Mouse (Mus musculus) brain, embryonic 14.5 days (tissue): ENCODE results near the gene Gpr142. TPM values are rescaled to one million over a fixed set of nuclear protein-coding genes. Genes with fewer than 3 reads are reported as not detected.
A peak's percentile ranks its signal among the peaks of the same experiment; 100 is the strongest.

ENCODE experiments used
- DNase-seq: peaks from one replicate; pipeline ENCODE4 v3.0.0-alpha.2; 2011; ENCODE audit warnings: low read depth
- CTCF ChIP-seq: fragments of 200-500 bp; IDR thresholded peaks from 2 replicates; pipeline ENCODE4 v1.5.1; 2012; ENCODE audit warnings: inconsistent platforms, mild to moderate bottlenecking, moderate library complexity, borderline replicate concordance; ENCODE audit not compliant: insufficient read depth, insufficient read length; ENCODE audit errors: extremely low read depth
- POLR2A ChIP-seq: fragments of 200-500 bp; IDR thresholded peaks from 2 replicates; pipeline ENCODE4 v1.6.1; 2012; ENCODE audit warnings: mild to moderate bottlenecking, inconsistent platforms, borderline replicate concordance; ENCODE audit not compliant: poor library complexity, insufficient read depth, insufficient read length, severe bottlenecking; ENCODE audit errors: extremely low read depth
- polyA plus RNA-seq: library from polyadenylated mRNA; depleted of rRNA; stranded (reverse); fragments of >200 nt; gene quantifications from 2 replicates; pipeline ENCODE4 v1.2.3, GENCODE M21; 2012

Gene Gpr142
- polyA plus RNA-seq, 1 experiment: 0.07 TPM

- DNase-seq: no peak
- TF ChIP-seq CTCF (no peak), POLR2A (no peak)
These were observed 24.5 kb downstream of the Gpr142 start for GRCm38 (mm10) chr11:114823199-114823725.

- no peak for DNase-seq
- TF ChIP-seq POLR2A (no peak), CTCF (no peak)
These were observed 28.0 kb downstream of the Gpr142 start for GRCm38 (mm10) chr11:114826686-114827085.

DNA sequence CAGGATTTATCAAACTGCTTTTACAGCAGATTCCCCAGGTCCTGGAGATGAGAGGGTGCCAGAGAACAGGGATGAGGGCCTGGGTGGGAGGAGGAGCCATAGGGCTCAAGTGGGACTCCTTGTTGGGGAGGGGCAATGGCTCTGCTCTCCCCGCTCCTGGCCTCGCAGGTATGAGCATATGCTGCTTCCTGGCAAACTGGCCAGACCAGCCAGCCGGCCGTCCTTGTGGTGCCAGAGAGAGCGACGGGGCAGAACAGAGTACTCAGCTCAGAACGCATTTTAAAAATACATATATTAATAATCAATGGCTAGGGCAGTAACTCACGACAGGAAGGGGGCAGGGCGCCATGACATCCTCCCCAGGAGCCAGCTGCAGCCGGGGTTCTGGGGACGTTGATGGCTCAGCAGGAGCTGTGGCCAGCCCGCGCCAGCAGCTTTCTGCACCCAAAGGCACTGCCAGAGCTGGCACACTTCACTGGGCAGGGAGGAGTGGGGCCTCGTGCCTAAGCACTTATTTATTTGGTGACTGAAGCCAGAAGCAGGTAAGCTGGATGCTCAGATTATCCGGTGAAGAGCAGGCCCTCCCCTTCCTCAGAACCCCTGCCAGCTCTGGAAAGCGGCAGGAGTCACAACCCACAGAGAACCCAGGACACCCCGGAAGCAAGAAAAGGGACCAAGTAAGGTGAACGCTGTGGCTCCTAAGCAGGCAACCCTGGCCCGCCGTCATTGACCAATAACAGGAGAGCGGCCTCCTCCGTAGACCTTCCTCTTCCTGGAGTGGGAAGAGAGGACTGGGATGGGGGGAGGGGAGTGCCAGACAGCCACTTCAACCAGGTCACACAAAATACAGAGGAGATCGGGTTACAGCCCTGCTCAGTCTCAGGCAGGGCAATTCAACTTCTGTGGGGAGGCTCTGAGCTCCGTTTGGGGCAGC lies 31.0 kb downstream of the Gpr142 start:
- no peak for TF ChIP-seq POLR2A
- TF ChIP-seq CTCF: no peak
- DNase-seq: peak; percentile 72

DNA sequence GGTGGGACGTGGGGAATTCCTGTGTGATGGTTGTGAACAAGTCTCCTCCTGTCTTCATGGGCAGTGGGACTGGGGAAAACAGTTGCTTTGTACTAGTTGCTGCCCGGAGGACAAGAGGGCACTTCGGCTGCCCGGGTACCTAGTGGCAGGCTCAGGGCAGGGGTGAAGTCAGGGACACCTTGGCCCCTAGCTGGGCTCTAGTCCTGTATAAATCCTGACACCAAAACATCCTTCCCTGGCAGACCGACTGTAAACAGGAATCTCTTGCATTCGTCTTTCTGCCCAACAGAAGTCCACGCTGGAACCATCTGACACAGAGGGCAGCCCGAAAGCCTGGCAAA lies 31.7 kb downstream of the Gpr142 start:
- TF ChIP-seq POLR2A (no peak), CTCF (no peak)
- DNase-seq: no peak

- TF ChIP-seq POLR2A (no peak), CTCF (no peak)
- peak; percentile 52 for DNase-seq
These were observed 34.4 kb downstream of the Gpr142 start for GRCm38 (mm10) chr11:114833166-114833565.

- TF ChIP-seq CTCF: no peak
- no peak for TF ChIP-seq POLR2A
- peak; percentile 43 for DNase-seq
These were observed 45.2 kb downstream of the Gpr142 start for GRCm38 (mm10) chr11:114843818-114844463.

- DNase-seq: no peak
- no peak for TF ChIP-seq CTCF
- TF ChIP-seq POLR2A: no peak
These were observed 45.9 kb downstream of the Gpr142 start for GRCm38 (mm10) chr11:114844464-114845220.

DNA sequence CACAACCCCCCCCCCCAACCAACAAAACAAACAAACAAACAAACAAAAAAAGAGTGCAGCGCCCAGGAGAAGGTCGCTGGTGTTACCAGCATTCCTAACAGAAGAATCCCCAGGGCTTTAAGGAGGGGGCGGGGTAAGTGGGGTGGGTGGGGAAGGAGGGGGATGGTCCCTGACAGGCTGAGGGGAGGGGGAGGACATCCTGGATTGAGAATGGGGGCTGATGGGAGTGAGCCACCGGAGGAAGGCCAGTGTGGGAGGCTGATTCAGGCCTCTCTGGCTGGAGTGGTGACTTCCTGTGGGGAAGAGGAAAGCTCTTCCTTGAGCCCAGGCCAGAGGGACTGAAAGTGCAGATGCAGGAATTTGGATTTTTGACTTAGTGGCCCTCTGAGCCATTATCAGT lies 47.6 kb downstream of the Gpr142 start:
- TF ChIP-seq POLR2A (no peak), CTCF (no peak)
- no peak for DNase-seq

DNA sequence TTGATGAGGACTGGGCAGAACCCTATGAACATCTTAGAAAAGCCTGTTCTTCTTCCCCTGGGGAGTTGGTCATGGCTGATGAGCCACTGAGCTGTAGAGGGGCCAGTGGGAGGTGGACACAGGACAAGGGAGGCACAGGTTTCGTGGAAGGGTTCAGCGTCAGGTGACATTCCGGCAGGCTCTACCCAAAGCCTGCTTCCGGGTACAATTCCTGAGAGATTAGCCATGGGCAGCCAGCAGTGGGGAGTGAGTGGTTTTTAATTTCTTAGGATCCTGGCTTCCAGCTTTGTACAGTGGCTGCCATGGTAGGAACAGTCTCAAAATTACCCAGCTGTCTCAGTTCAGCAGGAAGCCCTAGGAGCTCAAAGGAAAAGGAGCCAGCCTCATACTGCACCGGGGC lies 48.3 kb downstream of the Gpr142 start:
- TF ChIP-seq POLR2A (no peak), CTCF (no peak)

GRCm38 (mm10) chr11:114849572-114849971 lies 50.8 kb downstream of the Gpr142 start:
- TF ChIP-seq POLR2A: no peak
- TF ChIP-seq CTCF: no peak
- DNase-seq: no peak

More for the DNA sequence above, 48.3 kb downstream of the Gpr142 start:
- DNase-seq: no peak

DNA sequence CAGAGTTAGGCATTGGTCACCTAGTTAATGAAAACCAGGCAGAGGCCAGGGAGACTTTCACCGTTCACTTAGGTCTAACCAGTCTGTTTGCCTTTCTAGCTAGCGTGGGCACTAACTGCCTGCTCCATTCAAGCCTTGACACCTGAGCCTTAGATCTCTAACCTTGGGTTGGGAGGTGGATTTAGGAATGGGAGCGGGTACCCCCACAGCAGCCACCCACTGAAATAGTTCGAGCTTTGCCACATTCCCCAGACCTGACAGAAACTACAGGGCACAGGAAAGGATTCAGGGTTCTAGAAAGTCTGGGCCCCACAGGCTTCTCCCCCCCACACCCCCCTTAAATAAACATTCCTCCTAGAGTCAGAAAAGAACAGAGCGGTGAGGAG lies 51.3 kb downstream of the Gpr142 start:
- DNase-seq: no peak
- TF ChIP-seq CTCF (no peak), POLR2A (no peak)
